Mouse (Mus musculus) lung, postnatal 0 days (tissue): ENCODE data around the gene Fabp2.

Experiments used
- CTCF ChIP-seq: IDR thresholded peaks from 2 replicates; pipeline ENCODE4 v1.5.1; 2016; ENCODE audit warnings: antibody characterized with exemption, mild to moderate bottlenecking
- EP300 ChIP-seq: IDR thresholded peaks from 2 replicates; pipeline ENCODE4 v1.6.1; 2016; ENCODE audit warnings: antibody characterized with exemption, mild to moderate bottlenecking, control low read depth

DNA sequence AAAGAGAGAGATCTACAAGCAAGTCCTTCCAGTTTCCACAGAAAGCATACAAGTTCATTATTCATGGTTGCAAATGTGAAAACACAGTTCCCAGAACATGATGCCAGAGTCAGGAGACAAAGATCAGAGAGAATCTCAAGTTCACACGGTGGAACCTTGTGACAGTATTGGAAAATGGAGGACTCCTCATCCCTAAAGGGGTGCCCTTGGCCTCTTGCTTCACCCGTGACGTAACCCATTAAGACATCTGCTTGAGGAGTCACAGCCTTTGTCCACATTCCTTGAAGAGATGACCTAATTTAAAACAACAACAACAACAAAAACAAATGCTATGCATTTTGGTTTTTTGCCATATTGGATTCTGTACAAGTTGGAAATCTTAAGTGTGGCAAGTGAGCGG is 29.8 kb upstream of the Fabp2 start:
- no peak for TF ChIP-seq CTCF
- TF ChIP-seq EP300, result no peak
